Mouse (Mus musculus): ENCODE measurements around the gene Hcn1. TPM values are rescaled to one million over a fixed set of nuclear protein-coding genes. Genes with fewer than 3 reads are reported as not detected.
"Not testable (repeated sequence)": the region's sequence is repeated elsewhere in the genome, so short reads cannot be mapped to it uniquely, and the experiment has no call there.

Hcn1 gene
- polyA plus RNA-seq, 1 experiment from 2014 or later: 0.14 TPM

DNA sequence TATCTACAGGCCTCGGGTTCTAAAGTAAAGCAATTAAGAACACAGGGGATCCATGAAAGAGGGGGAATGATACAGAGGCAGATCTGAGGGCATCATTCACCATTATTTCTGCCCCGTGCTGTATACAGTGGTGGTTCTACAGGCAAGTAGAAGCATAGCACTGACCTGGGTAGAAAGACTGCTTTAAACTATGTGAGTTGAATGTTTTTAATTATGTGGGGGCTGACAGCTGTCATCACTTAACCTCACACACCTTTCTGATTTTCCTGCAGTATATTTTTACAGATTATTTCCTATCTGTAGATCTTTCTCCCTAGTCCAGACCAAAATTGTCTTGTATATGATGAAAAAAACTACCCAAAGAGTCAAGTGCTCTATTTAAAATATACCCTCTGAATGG is 382.2 kb downstream of the Hcn1 start:
- Histone ChIP-seq H3K4me2 (no peak overlapping the region), H3K4me1 (no peaks in the 10 kb centered on the region), H3K27me3 (no peaks in the 10 kb centered on the region), H3K9ac (no peak overlapping the region), H3K27ac (no peak overlapping the region), H3K36me3 (ENCODE audit: poor library complexity, severe bottlenecking) (no peaks in the 10 kb centered on the region), H3K9me3 (replicated peaks) (no peaks in the 10 kb centered on the region), H3K4me3 (no peak overlapping the region)
- WGBS: 65% methylated on average over 2 of the region's 2 CpGs
- ATAC-seq: no peak

DNA sequence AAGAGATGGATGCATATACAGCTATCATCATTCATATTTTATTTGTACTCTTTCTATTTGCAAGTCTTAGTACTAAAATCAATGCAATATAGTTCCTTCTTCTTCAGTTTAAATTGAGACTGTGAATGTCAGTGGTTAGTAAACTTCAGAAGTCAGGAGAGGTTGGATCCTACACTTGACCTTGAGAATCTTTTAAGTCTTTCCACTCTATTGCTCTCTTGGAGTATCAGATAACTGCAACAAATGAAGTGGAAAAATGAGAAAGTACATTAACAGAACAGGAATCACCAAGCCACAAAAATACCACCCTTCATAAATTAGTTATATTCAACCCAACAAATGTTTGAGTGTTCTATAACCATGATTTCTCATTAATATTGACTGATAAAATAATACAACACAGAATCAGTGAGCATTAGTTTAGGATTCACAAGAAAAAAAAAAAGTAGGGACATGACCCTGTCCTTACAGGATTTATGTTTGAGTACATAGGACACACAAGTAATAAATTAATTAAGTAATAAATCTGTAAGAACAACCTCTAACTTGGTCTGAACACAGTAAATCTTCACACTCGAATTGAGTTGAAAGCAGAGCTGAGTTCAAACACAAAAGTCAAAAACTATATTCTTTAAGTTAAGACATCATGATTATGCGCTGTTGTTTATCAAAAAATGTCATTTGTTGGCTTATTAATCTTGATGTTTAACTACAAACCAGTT is 397.8 kb downstream of the Hcn1 start:
- Histone ChIP-seq H3K27ac (no peak overlapping the region), H3K9me3 (replicated peaks) (no peaks in the 10 kb centered on the region), H3K36me3 (ENCODE audit: poor library complexity, severe bottlenecking) (no peaks in the 10 kb centered on the region), H3K4me1 (no peaks in the 10 kb centered on the region), H3K27me3 (no peaks in the 10 kb centered on the region), H3K4me3 (no peak overlapping the region), H3K9ac (no peak overlapping the region), H3K4me2 (no peak overlapping the region)
- ATAC-seq: no peak
- WGBS: 85% methylated on average over 2 of the region's 2 CpGs

DNA sequence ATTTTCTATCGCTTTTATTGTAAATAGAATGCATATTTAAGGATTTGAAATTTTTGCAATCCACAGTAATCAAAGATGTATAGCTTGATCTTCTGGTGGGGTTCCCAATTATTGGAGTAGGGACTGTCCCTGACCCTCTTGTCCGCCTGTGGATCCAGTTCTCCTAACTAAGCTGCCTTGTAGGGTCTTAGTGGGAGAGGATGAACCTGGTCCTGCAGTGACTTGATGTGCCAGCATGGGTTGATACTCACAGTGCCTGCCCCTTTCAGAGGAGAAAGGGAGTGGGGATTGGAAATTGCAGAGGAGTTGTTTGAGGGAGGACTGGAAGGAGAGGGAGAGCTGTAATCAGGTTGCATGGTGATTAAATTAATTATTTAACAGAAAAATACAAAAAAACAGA is 398.4 kb downstream of the Hcn1 start:
- H3K9me3 ChIP-seq (replicated peaks): no peaks in the 10 kb centered on the region
- H3K4me3 ChIP-seq: no peak overlapping the region
- no peak overlapping the region for H3K9ac ChIP-seq
- WGBS: 86% methylated on average over 2 of the region's 2 CpGs
- no peaks in the 10 kb centered on the region for H3K4me1 ChIP-seq
- no peak overlapping the region for H3K4me2 ChIP-seq
- no peak overlapping the region for H3K27ac ChIP-seq
- no peaks in the 10 kb centered on the region for H3K36me3 ChIP-seq (ENCODE audit: poor library complexity, severe bottlenecking)
- H3K27me3 ChIP-seq: no peaks in the 10 kb centered on the region
- no peak for ATAC-seq

DNA sequence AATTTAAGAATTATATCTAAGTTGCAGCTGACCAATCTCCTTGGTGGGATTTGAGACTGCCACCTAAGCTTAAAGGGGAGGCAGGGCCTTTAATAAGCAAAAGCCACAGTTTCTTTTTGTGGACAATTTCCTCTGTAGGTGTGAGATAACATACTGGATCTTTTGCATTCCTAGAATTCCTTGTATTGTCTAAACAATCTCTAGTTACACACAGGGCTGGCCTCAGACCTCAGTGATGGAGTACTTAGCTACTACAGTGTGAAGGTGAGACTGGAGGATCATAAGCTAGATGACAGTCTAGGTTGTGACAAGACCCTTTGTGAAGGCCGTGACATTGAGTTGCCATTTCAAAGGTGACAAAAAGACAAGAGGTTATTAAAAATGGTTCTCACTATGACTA is 419.1 kb downstream of the Hcn1 start:
- WGBS: 90% methylated on average over 1 of the region's 1 CpGs
- Histone ChIP-seq H3K36me3 (ENCODE audit: poor library complexity, severe bottlenecking) (no peaks in the 10 kb centered on the region), H3K4me2 (no peak overlapping the region), H3K4me1 (no peaks in the 10 kb centered on the region), H3K4me3 (no peak overlapping the region), H3K9ac (no peak overlapping the region), H3K9me3 (replicated peaks) (no peaks in the 10 kb centered on the region), H3K27me3 (no peaks in the 10 kb centered on the region), H3K27ac (no peak overlapping the region)
- no peak for ATAC-seq

DNA sequence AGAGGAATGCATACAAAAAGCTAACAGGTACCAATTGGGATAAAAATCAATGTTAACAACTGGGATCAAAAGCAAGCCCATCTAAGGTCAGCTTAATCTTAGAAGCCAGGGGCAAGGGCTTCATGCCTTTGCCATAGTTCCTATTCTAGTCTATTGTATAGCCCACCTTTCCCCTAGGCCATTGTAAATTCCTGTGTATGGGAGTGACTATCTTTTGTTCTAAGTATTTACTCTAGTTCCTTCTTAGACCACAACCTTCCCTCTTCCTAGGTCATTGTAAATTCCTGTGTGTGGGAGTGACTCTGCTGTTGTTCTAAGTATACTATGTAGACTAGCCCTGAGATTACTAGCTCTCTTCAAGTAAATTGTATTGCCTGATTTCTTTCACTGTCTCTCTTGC is 420.8 kb downstream of the Hcn1 start:
- H3K36me3 ChIP-seq (ENCODE audit: poor library complexity, severe bottlenecking); H3K4me1 ChIP-seq; H3K4me3 ChIP-seq; ATAC-seq; H3K9me3 ChIP-seq (replicated peaks); H3K27me3 ChIP-seq; H3K27ac ChIP-seq; H3K4me2 ChIP-seq; H3K9ac ChIP-seq: not testable (repeated sequence)

DNA sequence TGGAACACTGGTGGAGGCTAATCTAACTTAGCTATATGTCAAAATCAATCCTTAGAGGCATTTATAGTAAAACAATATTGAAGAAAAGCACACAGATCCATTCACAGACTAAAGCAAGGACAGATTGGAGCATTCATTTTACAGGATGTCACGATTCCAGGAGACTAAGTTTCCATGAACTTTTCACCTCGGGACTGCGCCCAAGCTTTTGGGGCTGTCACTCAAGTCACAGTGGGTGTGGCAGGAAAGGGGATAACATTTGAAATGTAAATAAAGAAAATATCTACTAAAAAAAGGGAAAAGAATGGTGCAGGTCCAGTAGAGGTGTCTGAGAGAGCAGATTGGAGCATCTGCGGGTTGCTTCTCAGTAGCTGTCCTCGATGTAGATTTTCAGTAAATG is 421.3 kb downstream of the Hcn1 start:
- 94% methylated on average over 5 of the region's 5 CpGs for WGBS
- Histone ChIP-seq H3K36me3 (ENCODE audit: poor library complexity, severe bottlenecking) (no peaks in the 10 kb centered on the region), H3K4me3 (no peak overlapping the region), H3K4me2 (no peak overlapping the region), H3K9me3 (replicated peaks) (no peaks in the 10 kb centered on the region), H3K4me1 (no peaks in the 10 kb centered on the region), H3K27ac (no peak overlapping the region), H3K9ac (no peak overlapping the region), H3K27me3 (no peaks in the 10 kb centered on the region)
- ATAC-seq: no peak

DNA sequence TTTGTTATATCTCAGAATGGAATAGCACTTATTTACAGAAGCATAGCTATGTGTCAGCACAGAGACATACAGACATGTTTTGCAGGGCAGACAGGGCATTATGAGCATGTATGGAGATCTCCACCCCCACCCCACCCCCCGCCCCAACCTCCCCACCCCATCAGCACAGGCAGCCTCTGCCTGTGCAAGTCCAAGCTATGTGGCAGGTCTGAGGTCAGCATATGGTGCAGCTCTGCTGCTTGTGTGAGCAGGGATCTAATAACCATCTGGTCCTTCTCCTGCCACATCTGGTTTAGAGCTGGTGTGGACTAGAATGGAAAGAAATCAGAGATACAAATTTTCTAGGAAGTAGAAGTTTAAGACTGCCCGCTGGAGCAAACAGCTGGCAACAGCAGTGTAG is 424.4 kb downstream of the Hcn1 start:
- no peak for ATAC-seq
- Histone ChIP-seq H3K4me2 (no peak overlapping the region), H3K9ac (no peak overlapping the region), H3K27me3 (no peaks in the 10 kb centered on the region), H3K9me3 (replicated peaks) (no peaks in the 10 kb centered on the region), H3K4me1 (no peaks in the 10 kb centered on the region), H3K36me3 (ENCODE audit: poor library complexity, severe bottlenecking) (no peaks in the 10 kb centered on the region), H3K4me3 (no peak overlapping the region), H3K27ac (no peak overlapping the region)
- 87% methylated on average over 2 of the region's 2 CpGs for WGBS

DNA sequence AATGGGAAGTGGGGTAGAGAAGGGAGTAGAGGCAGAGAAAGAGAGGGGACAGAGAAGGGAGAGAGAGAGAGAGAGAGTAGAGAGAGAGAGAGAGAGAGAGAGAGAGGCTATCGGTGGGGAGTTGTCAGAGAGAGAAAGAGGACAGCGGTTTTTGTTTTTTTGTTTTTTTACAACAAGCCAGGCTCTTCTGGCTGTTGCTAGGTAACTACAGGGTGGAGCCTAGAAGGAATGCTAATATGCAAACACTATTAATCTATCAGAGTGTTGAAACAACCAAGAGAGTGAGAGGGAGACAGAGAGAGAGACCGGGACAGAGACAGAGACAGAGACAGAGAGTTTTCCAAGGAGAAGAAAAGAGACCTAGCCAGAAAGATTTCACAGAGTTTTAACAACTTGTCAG is 425.7 kb downstream of the Hcn1 start:
- Histone ChIP-seq H3K4me3 (no peak overlapping the region), H3K36me3 (ENCODE audit: poor library complexity, severe bottlenecking) (no peaks in the 10 kb centered on the region), H3K27ac (no peak overlapping the region), H3K9ac (no peak overlapping the region), H3K4me2 (no peak overlapping the region), H3K9me3 (replicated peaks) (no peaks in the 10 kb centered on the region), H3K4me1 (no peaks in the 10 kb centered on the region), H3K27me3 (no peaks in the 10 kb centered on the region)
- no peak for ATAC-seq
- 55% methylated on average over 3 of the region's 3 CpGs for WGBS

DNA sequence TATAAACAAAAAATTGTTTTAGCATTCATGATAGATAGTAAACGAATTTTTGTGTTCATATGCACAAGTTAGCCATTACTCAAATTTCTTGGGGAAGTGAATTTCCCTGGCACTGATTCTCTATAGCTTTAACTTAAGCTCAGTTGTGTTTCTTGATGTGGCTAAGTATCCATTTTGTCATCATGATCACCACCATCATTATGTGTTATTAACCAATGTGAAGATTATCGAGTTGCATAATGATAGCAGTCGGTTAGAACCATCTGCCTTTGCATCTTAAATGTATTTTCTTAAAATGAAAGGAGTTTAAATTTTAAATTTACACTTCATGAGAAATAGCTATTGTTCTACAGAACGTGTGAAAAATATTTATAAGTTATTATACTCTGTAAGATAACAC is 426.5 kb downstream of the Hcn1 start:
- 71% methylated on average over 4 of the region's 4 CpGs for WGBS

DNA sequence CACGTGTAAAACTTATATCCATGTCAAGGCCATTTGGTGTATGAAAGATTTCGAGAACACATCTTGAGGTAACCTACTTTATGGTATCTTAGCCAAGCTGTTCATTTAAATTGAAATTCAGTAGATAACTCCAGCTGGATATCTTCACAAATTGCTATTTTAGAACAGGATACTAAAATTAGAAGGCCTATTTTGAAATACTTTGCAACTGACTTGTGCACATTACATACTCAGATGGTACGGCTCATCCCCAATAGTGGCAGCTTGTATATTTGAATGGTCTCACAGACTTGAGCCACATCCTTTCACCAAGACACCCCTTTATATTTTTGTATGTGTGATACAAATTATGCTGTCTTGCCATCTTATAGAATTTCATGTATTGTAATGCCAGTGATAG is 427.5 kb downstream of the Hcn1 start:
- no peaks in the 10 kb centered on the region for H3K9me3 ChIP-seq (replicated peaks)
- H3K27me3 ChIP-seq: no peaks in the 10 kb centered on the region
- H3K9ac ChIP-seq: no peak overlapping the region
- no peaks in the 10 kb centered on the region for H3K4me1 ChIP-seq
- 86% methylated on average over 3 of the region's 3 CpGs for WGBS
- no peak for ATAC-seq
- no peaks in the 10 kb centered on the region for H3K36me3 ChIP-seq (ENCODE audit: poor library complexity, severe bottlenecking)
- H3K27ac ChIP-seq: no peak overlapping the region
- H3K4me2 ChIP-seq: no peak overlapping the region
- no peak overlapping the region for H3K4me3 ChIP-seq

More for the DNA sequence above, 426.5 kb downstream of the Hcn1 start:
- Histone ChIP-seq H3K4me1 (no peaks in the 10 kb centered on the region), H3K9ac (no peak overlapping the region), H3K4me2 (no peak overlapping the region), H3K27me3 (no peaks in the 10 kb centered on the region), H3K4me3 (no peak overlapping the region), H3K27ac (no peak overlapping the region), H3K9me3 (replicated peaks) (no peaks in the 10 kb centered on the region), H3K36me3 (ENCODE audit: poor library complexity, severe bottlenecking) (no peaks in the 10 kb centered on the region)
- peak; percentile 53 for ATAC-seq

DNA sequence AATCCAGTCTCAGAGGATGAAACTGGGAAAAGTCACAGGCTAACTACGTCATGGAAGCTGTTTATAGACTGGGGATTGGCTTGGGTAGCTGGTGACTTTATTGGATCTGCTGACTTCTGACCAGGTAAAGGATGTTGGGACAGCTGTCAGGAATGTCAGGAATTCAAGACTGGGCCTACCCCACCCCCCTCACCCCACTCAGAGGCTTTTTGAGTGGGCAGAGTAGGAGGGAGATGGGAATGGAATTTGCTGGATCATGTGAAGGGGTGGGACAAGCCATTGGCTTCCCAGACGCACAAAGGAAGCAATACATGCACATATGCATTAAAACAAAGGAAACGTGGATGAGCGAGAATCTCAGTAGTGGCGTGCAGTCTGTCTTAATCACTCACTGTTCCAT is 433.5 kb downstream of the Hcn1 start:
- no peak for ATAC-seq

More for the DNA sequence above, 433.5 kb downstream of the Hcn1 start:
- H3K9ac ChIP-seq: no peak overlapping the region
- no peaks in the 10 kb centered on the region for H3K4me1 ChIP-seq
- H3K27me3 ChIP-seq: no peaks in the 10 kb centered on the region
- H3K36me3 ChIP-seq (ENCODE audit: poor library complexity, severe bottlenecking): no peaks in the 10 kb centered on the region
- H3K4me2 ChIP-seq: no peak overlapping the region
- H3K9me3 ChIP-seq (replicated peaks): no peaks in the 10 kb centered on the region
- WGBS: 62% methylated on average over 5 of the region's 5 CpGs
- no peak overlapping the region for H3K4me3 ChIP-seq
- H3K27ac ChIP-seq: no peak overlapping the region

Measured in forebrain, embryonic 13.5 days (tissue).